Mouse (Mus musculus) limb, embryonic 10.5 days (tissue): Measurements from ENCODE around the gene Arpc1a. TPM values are rescaled to one million over a fixed set of nuclear protein-coding genes. Genes with fewer than 3 reads are reported as not detected.
"Not testable (repeated sequence)": the region's sequence is repeated elsewhere in the genome, so short reads cannot be mapped to it uniquely, and the experiment has no call there.

Experiments
- DNase-seq: peaks from one replicate; pipeline ENCODE4 v3.0.0-alpha.2; 2017; ENCODE audit warnings: low spot score
- H3K27ac ChIP-seq: fragments of 300-500 bp; sonication (generic); 2 replicates; pipeline ENCODE4 v1.5.1; 2016; ENCODE audit warnings: mild to moderate bottlenecking
- H3K27me3 ChIP-seq: fragments of 300-500 bp; sonication (generic); 2 replicates; pipeline ENCODE4 v1.6.1; 2016; ENCODE audit warnings: low read depth, mild to moderate bottlenecking; ENCODE audit not compliant: poor library complexity, severe bottlenecking
- H3K36me3 ChIP-seq: fragments of 300-500 bp; sonication (generic); 2 replicates; pipeline ENCODE4 v1.6.1; 2016; ENCODE audit warnings: mild to moderate bottlenecking, moderate library complexity
- H3K4me1 ChIP-seq: fragments of 300-500 bp; sonication (generic); 2 replicates; pipeline ENCODE4 v1.6.1; 2016
- H3K4me3 ChIP-seq: fragments of 300-500 bp; sonication (generic); 2 replicates; pipeline ENCODE4 v1.5.1; 2016; ENCODE audit warnings: mild to moderate bottlenecking, moderate library complexity
- H3K9me3 ChIP-seq: fragments of 300-500 bp; sonication (generic); replicated peaks from 2 replicates; pipeline ENCODE4 v1.6.1; 2016; ENCODE audit warnings: mild to moderate bottlenecking
- WGBS: fragments of 180-500 bp; shearing (Covaris S2); methylation state at CpG from one replicate; pipeline ENCODE4 v1.1.7; 2016; 5-methylcytosine and 5-hydroxymethylcytosine counted together
- polyA plus RNA-seq: library from polyadenylated mRNA; unstranded; fragments of >200 nt; fragmentation: Nextera tagmentation; extraction: Ambion mirVana; gene quantifications from 2 replicates; pipeline ENCODE4 v1.2.1, GENCODE M21; 2016

Arpc1a gene
- polyA plus RNA-seq, 1 experiment from 2014 or later, result 125 TPM

- H3K36me3 ChIP-seq, result peaks cover 100% of the 10 kb centered on the region
- H3K27me3 ChIP-seq, result no peaks in the 10 kb centered on the region
- H3K4me3 ChIP-seq, result no peak overlapping the region
- no peaks in the 10 kb centered on the region for H3K9me3 ChIP-seq
- H3K27ac ChIP-seq, result no peak overlapping the region
- DNase-seq, result no peak
- no peaks in the 10 kb centered on the region for H3K4me1 ChIP-seq
- 92% methylated on average over 11 of the region's 11 CpGs for WGBS
Measured at GRCm38 (mm10) chr5:145130191-145130590, 46.6 kb downstream of the Arpc1a start.

DNA sequence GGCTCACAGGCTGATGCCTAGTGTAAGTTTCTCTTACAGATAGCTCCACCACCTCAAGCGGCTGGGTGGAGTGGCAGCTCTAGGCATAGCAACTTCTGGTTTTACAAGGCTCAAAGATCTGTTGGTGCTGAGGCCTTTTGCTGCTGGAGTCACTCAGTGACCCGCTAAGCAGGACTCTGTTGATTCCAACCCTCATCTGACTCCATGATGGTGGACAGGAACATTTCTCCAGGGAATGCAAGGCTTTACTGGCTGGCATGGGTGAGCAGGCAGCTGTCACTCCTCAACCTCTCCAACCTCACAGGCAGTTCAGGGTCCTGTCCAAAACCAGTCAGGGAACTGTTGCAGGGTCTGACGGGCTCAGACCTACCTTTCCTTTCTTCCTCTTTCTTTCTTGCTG lies 47.4 kb downstream of the Arpc1a start:
- H3K27ac ChIP-seq, result no peak overlapping the region
- WGBS, result 95% methylated on average over 3 of the region's 3 CpGs
- no peaks in the 10 kb centered on the region for H3K4me1 ChIP-seq
- DNase-seq, result no peak
- no peak overlapping the region for H3K4me3 ChIP-seq
- no peaks in the 10 kb centered on the region for H3K9me3 ChIP-seq
- H3K27me3 ChIP-seq, result no peaks in the 10 kb centered on the region
- peaks cover 100% of the 10 kb centered on the region for H3K36me3 ChIP-seq

DNA sequence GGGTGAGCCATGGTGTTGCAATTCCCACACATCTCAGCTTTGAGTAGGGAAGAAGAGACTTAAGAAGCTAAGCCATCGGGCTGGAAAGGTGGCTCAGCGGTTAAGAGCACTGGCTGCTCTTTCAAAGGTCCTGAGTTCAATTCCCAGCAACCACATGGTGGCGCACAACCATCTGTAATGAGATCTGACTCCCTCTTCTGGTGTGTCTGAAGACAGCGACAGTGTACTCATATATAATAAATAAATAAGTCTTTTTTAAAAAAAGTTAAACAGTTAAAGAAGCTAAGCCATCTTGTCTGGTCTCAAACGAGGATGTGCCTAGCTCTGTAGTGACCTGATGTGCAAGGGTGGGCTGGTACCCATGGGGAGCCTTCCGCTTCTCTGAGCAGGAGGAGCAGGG lies 49.6 kb downstream of the Arpc1a start:
- H3K9me3 ChIP-seq, H3K4me3 ChIP-seq, H3K27me3 ChIP-seq, H3K4me1 ChIP-seq, DNase-seq, H3K27ac ChIP-seq: not testable (repeated sequence)
- 94% methylated on average over 6 of the region's 6 CpGs for WGBS
- peaks cover 99% of the 10 kb centered on the region for H3K36me3 ChIP-seq

GRCm38 (mm10) chr5:145138836-145139235 lies 55.2 kb downstream of the Arpc1a start:
- Histone ChIP-seq H3K27ac (peak overlapping the region; percentile 97), H3K27me3 (no peaks in the 10 kb centered on the region), H3K4me3 (peak overlapping the region; percentile 95), H3K36me3 (peaks cover 69% of the 10 kb centered on the region), H3K9me3 (no peaks in the 10 kb centered on the region), H3K4me1 (peaks cover 24% of the 10 kb centered on the region)
- 20% methylated on average over 6 of the region's 6 CpGs for whole genome bisulfite sequencing
- DNase-seq, result no peak

DNA sequence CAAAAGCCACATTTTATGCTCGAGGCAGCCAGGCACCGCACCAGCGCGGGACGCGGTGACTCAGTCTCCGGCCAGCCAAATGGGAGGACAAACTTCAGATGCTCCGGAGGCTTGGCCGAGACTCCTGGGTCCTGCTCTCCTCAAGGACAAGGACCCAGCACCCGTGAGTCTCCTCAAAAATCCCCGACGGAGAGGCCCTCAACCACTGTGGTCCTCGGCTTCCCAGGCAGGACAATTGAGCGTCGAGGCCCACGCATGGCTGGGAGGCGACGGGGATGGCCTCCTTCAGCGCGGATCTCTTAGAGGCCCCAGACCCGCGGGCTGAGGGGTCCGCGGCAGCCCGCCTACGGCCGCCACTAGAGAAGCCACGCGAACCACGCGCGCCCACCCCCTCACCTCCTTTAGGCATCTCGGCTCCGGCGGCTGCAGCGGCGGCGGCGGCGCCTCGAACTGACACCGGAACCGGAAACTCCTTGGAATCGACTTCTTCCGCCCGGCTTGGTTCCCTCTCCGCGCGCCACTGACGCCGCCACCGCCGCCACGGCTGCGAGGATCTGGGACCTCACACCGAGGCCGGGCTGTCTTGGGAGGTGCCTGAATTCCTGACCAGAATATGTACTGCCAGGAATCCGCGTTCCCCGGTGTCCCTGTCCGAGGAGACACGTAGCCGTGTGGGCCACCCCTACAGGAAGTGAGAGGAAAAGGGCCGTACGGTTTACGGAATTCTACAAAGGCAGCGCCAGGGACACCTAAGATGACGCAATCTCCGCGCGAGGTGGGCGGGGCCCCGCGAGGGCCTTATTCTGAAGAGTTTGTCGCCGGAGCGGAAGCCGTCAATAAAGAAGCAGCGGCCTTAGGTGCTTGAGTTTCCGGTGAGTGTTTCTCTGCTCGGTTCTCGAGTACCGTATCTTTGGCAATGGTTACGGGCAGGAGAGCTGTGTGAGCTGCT lies 56.2 kb downstream of the Arpc1a start, which contains the start of the genes Pdap1 and Bud31:
TSS of gene Pdap1 (minus strand) at position 668 of the 949 bp plus-strand sequence.
TSS of gene Bud31 (plus strand) at position 792 of the 949 bp plus-strand sequence.
- peak within 1 kb of the TSS; percentile 95 for H3K4me3 ChIP-seq
- H3K27ac ChIP-seq, result peak within 1 kb of the TSS; percentile 97
- under 1% methylated on average over 84 of the region's 84 CpGs for WGBS
- H3K27me3 ChIP-seq, result no peaks in the 10 kb centered on the region
- peaks cover 24% of the 10 kb centered on the region for H3K4me1 ChIP-seq
- peaks cover 69% of the 10 kb centered on the region for H3K36me3 ChIP-seq
- DNase-seq, result peak; percentile 97
- H3K9me3 ChIP-seq, result no peaks in the 10 kb centered on the region

DNA sequence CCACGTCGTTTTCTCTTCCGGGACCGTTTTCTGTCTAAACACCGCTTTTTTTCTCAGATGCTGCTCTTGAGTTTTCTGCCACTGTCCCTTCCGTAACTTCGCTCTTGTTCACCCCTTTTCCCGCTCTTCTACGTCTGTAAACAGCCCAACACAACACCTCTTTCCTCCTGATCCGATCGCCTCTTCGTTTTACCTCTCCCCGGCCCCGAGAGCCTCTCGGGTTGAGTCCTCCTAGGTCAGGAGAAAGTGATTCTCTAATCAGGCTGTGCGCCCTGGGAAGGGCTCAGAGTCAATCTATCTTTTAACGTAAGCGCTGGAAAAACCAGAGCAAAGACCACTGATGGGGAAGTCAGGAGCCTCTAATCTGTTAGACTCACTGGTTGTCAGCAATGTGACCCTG lies 57.0 kb downstream of the Arpc1a start:
- H3K9me3 ChIP-seq, result no peaks in the 10 kb centered on the region
- peak overlapping the region; percentile 95 for H3K4me3 ChIP-seq
- peak overlapping the region; percentile 97 for H3K27ac ChIP-seq
- H3K4me1 ChIP-seq, result peaks cover 24% of the 10 kb centered on the region
- H3K36me3 ChIP-seq, result peaks cover 69% of the 10 kb centered on the region
- no peaks in the 10 kb centered on the region for H3K27me3 ChIP-seq
- WGBS, result 1% methylated on average over 18 of the region's 18 CpGs
- DNase-seq, result no peak

DNA sequence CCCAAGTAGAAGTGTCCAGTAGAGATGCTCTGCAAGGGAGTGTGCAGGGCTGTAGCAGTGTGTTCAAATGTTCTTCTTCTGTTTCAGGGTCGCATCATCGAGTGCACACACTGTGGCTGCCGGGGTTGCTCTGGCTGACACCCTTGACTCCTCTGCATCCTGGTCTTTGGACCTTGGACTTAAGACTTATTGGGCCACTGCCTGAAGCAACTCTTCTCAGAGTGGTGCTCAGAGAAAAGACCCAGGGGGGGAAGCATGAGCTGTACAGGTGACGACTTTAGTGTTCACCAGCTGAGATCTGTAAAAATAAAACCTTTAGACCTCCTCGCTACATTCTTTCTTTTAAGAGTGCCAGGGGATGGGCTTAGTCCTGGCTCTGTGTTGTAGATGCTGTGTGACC lies 64.1 kb downstream of the Arpc1a start:
- H3K36me3 ChIP-seq, result peaks cover 100% of the 10 kb centered on the region
- no peak overlapping the region for H3K27ac ChIP-seq
- no peaks in the 10 kb centered on the region for H3K27me3 ChIP-seq
- H3K4me1 ChIP-seq, result no peaks in the 10 kb centered on the region
- H3K9me3 ChIP-seq, result no peaks in the 10 kb centered on the region
- H3K4me3 ChIP-seq, result no peak overlapping the region
- 94% methylated on average over 5 of the region's 5 CpGs for WGBS
- no peak for DNase-seq

DNA sequence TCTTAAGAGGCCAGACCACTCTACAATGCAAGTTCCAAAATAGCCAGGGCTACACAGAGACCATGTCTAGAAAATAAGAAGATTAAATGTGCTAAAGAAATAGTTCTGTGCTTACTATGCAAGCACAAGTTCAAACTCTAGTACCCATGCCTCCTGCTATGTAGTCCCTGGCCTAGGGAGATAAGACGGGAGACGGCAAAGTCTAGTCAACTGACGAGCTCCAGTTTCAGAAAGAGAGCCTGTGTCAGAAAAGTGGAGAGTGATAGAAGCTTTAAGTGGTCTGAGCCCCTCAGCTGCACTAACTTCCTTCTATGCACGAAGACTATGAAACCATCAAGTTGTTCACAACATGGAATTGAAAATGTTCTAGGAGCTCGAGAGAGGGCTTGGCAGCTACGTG lies 65.7 kb downstream of the Arpc1a start:
- Histone ChIP-seq H3K9me3 (no peaks in the 10 kb centered on the region), H3K4me3 (no peak overlapping the region), H3K4me1 (no peaks in the 10 kb centered on the region), H3K27ac (no peak overlapping the region), H3K27me3 (no peaks in the 10 kb centered on the region), H3K36me3 (peaks cover 100% of the 10 kb centered on the region)
- DNase-seq, result no peak
- WGBS, result 94% methylated on average over 6 of the region's 6 CpGs

DNA sequence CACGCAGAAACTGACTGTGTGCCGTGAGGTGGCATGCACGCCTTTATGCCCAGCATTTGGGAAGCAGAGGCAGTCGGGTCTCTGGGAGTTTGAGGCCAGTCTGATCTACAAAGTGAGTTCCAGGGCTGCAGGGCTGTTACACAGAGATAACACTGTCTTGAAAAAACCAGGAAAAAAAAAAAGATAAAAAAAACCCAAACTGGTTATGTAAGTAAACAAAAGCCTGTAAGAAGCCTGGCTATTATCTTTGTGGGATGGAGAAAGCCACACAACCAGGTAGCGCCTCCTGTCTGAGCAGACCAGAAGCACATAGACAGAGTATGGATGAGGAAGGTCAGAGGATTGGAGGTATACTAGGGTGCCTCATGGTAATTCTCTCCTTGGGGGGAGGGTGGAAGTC lies 69.1 kb downstream of the Arpc1a start:
- Histone ChIP-seq H3K4me1 (no peaks in the 10 kb centered on the region), H3K9me3 (no peaks in the 10 kb centered on the region), H3K4me3 (no peak overlapping the region), H3K27me3 (no peaks in the 10 kb centered on the region), H3K36me3 (peaks cover 95% of the 10 kb centered on the region), H3K27ac (no peak overlapping the region)
- 96% methylated on average over 5 of the region's 5 CpGs for WGBS
- DNase-seq, result no peak

Other genes starting within 250 kb of the Arpc1a start
- gene Smurf1, start 118.0 kb upstream of the Arpc1a start, polyA plus RNA-seq, result 15.0 and 19.4 TPM in 2 replicates
- not detected in 2 replicates for gene Gm4871, start 51.1 kb upstream of the Arpc1a start, polyA plus RNA-seq
- gene 1700018F24Rik, start 40.8 kb upstream of the Arpc1a start, polyA plus RNA-seq, result not detected in 2 replicates
- not detected in 2 replicates for gene Kpna7, start 200 bp downstream of the Arpc1a start, polyA plus RNA-seq
- gene Arpc1b, start 30.4 kb downstream of the Arpc1a start, polyA plus RNA-seq, result 148 and 161 TPM in 2 replicates
- gene Pdap1, start 56.4 kb downstream of the Arpc1a start, polyA plus RNA-seq, result 133 and 154 TPM in 2 replicates
- 277 and 305 TPM in 2 replicates for gene Bud31, start 56.5 kb downstream of the Arpc1a start, polyA plus RNA-seq
- 18.4 and 21.8 TPM in 2 replicates for gene Ptcd1, start 83.3 kb downstream of the Arpc1a start, polyA plus RNA-seq
- gene Cpsf4, start 83.4 kb downstream of the Arpc1a start, polyA plus RNA-seq, result 90.8 and 93.9 TPM in 2 replicates
- gene Atp5j2, start 108.2 kb downstream of the Arpc1a start, polyA plus RNA-seq, result 530 and 569 TPM in 2 replicates
- 6.6 and 7.3 TPM in 2 replicates for gene Zkscan14, start 118.0 kb downstream of the Arpc1a start, polyA plus RNA-seq
- 16.2 and 20.9 TPM in 2 replicates for gene Zkscan5, start 120.7 kb downstream of the Arpc1a start, polyA plus RNA-seq
- 26.0 and 31.2 TPM in 2 replicates for gene Zfp655, start 147.9 kb downstream of the Arpc1a start, polyA plus RNA-seq
- 0.43 and 0.67 TPM in 2 replicates for gene Zscan25, start 196.7 kb downstream of the Arpc1a start, polyA plus RNA-seq